Mouse (Mus musculus) heart, adult 2 months (tissue): Measurements from ENCODE around the gene Vmn1r51. TPM values are rescaled to one million over a fixed set of nuclear protein-coding genes. Genes with fewer than 3 reads are reported as not detected.
"Not testable (repeated sequence)": the region's sequence is repeated elsewhere in the genome, so short reads cannot be mapped to it uniquely, and the experiment has no call there.

Source experiments
- DNase-seq, 2 experiments: peaks; one replicate each; pipeline ENCODE4 v3.0.0; 2021
- H3K27ac ChIP-seq: fragments of 200-600 bp; 2 replicates; pipeline ENCODE4 v1.8.1; 2022
- H3K27me3 ChIP-seq: fragments of 200-500 bp; 2 replicates; pipeline ENCODE4 v1.6.1; 2012; ENCODE audit warnings: mild to moderate bottlenecking, low read length, inconsistent platforms, mixed read lengths; ENCODE audit not compliant: control insufficient read depth, insufficient read depth
- H3K36me3 ChIP-seq: fragments of 200-500 bp; 2 replicates; pipeline ENCODE4 v1.6.1; 2012; ENCODE audit warnings: low read length, inconsistent platforms; ENCODE audit not compliant: control insufficient read depth, insufficient read depth
- H3K4me1 ChIP-seq: fragments of 200-500 bp; 2 replicates; pipeline ENCODE4 v1.6.1; 2011; ENCODE audit warnings: low read length; ENCODE audit not compliant: control insufficient read depth, insufficient read depth
- H3K4me3 ChIP-seq: fragments of 200-600 bp; 2 replicates; pipeline ENCODE4 v1.8.1; 2022
- H3K79me2 ChIP-seq: fragments of 200-500 bp; replicated peaks from 2 replicates; pipeline ENCODE4 v1.6.1; 2012; ENCODE audit warnings: mild to moderate bottlenecking, inconsistent platforms, low read length, moderate library complexity, mixed read lengths; ENCODE audit not compliant: control insufficient read depth, insufficient read depth
- H3K9ac ChIP-seq: fragments of 200-500 bp; 2 replicates; pipeline ENCODE4 v1.6.1; 2012; ENCODE audit warnings: low read depth, mild to moderate bottlenecking, control low read depth, inconsistent platforms, low read length, mixed read lengths
- CTCF ChIP-seq: fragments of 200-600 bp; IDR thresholded peaks from 2 replicates; pipeline ENCODE4 v1.8.1; 2022; ENCODE audit warnings: antibody characterized with exemption, mild to moderate bottlenecking, moderate library complexity
- EP300 ChIP-seq: fragments of 200-500 bp; IDR thresholded peaks from 2 replicates; pipeline ENCODE4 v1.6.1; 2011; ENCODE audit warnings: low read depth, low read length, control low read depth; ENCODE audit not compliant: insufficient read depth
- POLR2A ChIP-seq: fragments of 200-500 bp; IDR thresholded peaks from 2 replicates; pipeline ENCODE4 v1.6.1; 2011; ENCODE audit warnings: mild to moderate bottlenecking, low read depth, low read length, control low read depth; ENCODE audit not compliant: insufficient read depth
- WGBS: fragments of 180-500 bp; shearing (Covaris S2); methylation state at CpG from one replicate; pipeline ENCODE4 v1.1.7; 2018; 5-methylcytosine and 5-hydroxymethylcytosine counted together
- intact Hi-C: fragments of 180-260 bp; cut with DNase I; formaldehyde crosslinking; loops from one replicate; pipeline ENCODE4 v1.15.1; 2025
- long read RNA-seq: library from polyadenylated mRNA; stranded (forward); transcript quantifications from one replicate; pipeline ENCODE4 v2.0.0, GENCODE M21; 2021
- polyA plus RNA-seq: library from polyadenylated mRNA; depleted of rRNA; stranded (reverse); fragments of >200 nt; gene quantifications from 2 replicates; pipeline ENCODE4 v1.2.3, GENCODE M21; 2012; rRNA removed
- total RNA-seq, 2 experiments: library from RNA; stranded (reverse); gene quantifications; 2 replicates each; pipeline ENCODE4 v1.2.3; 2021

Vmn1r51 gene
- total RNA-seq (not detected), polyA plus RNA-seq (not detected in 2 replicates)
- long read RNA-seq = 0 reads

DNA sequence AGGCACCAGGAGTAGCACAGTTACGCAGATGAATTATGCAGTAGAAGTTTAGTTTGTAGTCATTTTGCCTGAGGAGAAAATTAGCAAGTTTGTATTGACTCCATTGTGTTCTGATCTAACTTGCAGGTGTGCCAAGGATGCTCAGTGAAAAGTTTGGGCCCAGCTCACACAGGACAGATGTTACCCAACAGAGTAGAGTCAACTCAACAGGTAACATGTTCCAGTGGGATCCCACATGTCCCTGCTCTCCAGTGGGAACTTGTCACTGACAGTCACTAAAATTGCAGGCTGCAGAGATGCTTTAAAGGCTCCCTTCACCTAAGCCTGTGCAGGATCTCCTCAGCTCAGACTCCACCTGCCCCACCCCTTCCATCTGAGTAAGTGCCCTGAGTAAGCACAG is at the start of gene Vmn1r51:
Gene Vmn1r51, plus strand, starts transcription at position 301 of the 400 bp plus-strand sequence.
- 82% methylated on average over 1 of the region's 1 CpGs for WGBS
- H3K9ac ChIP-seq, H3K4me1 ChIP-seq, DNase-seq, H3K36me3 ChIP-seq, H3K79me2 ChIP-seq, H3K27ac ChIP-seq, intact Hi-C loops, H3K27me3 ChIP-seq, H3K4me3 ChIP-seq: not testable (repeated sequence)

DNA sequence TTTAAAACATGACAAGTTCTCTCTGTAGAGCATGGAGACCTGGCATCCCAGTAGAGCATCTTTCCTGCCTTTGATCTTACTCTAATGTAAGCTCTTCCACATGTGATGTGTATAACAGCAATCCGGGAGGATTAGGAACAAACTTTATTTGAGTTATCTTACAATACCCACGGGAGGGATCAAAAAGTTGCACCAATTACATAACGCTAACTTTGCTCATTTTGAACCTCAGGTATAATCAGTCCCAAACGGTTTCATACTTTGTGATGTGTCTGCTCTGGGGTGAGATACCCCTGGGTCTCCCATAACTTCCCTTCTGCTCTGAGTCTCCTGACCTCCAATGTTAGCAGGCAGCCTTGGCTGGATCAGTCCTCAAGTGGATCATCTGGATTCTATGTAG is 44.0 kb upstream of the Vmn1r51 start, which contains the start of gene Vmn1r49:
Gene Vmn1r49, minus strand, starts transcription at position 101 of the 400 bp plus-strand sequence.
- TF ChIP-seq CTCF (no peak), POLR2A (no peak), EP300 (no peak)
- Histone ChIP-seq H3K79me2 (no peaks in the 10 kb centered on the region), H3K27ac (no peak within 1 kb of the TSS), H3K36me3 (no peaks in the 10 kb centered on the region), H3K9ac (no peak within 1 kb of the TSS), H3K4me3 (no peak within 1 kb of the TSS), H3K27me3 (no peaks in the 10 kb centered on the region), H3K4me1 (no peaks in the 10 kb centered on the region)
- intact Hi-C loops = no loop called here
- DNase-seq = no peak
- WGBS = 58% methylated on average over 4 of the region's 4 CpGs

DNA sequence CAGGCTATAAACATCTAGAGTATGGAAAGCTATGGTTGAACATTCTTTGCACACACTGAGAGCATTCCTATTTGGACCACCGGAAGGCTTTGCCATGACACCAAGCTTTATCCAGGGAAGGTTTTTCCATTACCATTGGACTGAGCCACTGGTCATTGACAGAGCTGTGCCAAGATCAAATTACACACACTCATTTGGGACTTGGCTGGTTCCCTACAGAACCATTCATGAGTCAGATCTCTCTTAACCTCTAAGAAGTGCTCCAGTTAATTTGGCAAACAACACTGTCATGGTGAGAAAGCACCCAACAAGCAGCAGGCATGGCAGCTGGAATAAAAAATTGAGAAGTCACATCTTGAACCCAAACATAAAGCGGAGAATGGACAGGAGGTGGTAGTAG is 21.8 kb upstream of the Vmn1r51 start:
- WGBS = 75% methylated on average over 2 of the region's 2 CpGs
- H3K4me1 ChIP-seq = no peaks in the 10 kb centered on the region
- no peak overlapping the region for H3K4me3 ChIP-seq
- H3K79me2 ChIP-seq = no peaks in the 10 kb centered on the region
- TF ChIP-seq EP300 (no peak), CTCF (no peak), POLR2A (no peak)
- no peak overlapping the region for H3K9ac ChIP-seq
- H3K36me3 ChIP-seq = no peaks in the 10 kb centered on the region
- DNase-seq = no peak
- intact Hi-C loops = no loop called here
- H3K27ac ChIP-seq = no peak overlapping the region
- H3K27me3 ChIP-seq = no peaks in the 10 kb centered on the region

DNA sequence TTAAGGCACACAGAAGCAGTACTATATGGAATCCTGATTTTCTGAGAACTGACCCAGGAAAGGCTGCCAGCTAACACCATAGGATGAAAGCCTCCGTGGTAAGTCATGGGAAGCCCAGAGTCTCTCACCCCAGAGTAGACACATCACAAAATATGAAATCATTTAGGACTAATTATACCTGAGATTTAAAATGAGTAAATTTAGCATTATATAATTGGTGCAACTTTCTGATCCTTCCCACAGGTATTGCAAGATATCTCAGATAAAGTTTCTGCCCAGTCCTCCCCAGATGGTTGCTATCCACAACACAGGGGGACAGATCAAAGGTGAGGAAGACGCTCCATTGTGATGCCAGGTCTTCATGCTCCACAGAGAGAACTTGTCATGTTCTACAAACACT is 21.3 kb upstream of the Vmn1r51 start, which contains the start of gene Vmn1r50:
Gene Vmn1r50, plus strand, starts transcription at position 301 of the 400 bp plus-strand sequence.
- TF ChIP-seq POLR2A (no peak), EP300 (no peak), CTCF (no peak)
- intact Hi-C loops = no loop called here
- 43% methylated on average over 2 of the region's 2 CpGs for WGBS

DNA sequence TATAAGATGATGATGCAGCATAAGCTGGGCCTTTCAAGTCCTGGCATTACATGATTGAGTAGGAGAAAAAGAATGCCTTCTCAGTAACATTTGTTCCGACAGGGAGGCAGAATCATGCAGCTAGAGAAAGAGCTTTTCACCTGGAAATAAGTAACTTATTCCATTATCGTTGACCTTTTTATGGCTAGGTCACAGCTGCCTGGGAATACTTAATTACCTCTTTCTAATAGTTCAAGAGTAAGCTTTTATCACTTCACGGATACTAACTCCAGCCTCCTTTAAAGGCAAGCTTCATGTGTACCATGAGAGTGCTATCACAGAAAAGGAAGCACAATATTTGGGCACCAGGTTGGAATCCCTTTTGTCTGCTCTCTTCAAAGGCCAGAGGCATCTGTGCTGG is 37.7 kb downstream of the Vmn1r51 start:
- WGBS = 79% methylated on average over 3 of the region's 3 CpGs
- no peak overlapping the region for H3K4me3 ChIP-seq
- no peaks in the 10 kb centered on the region for H3K4me1 ChIP-seq
- no peaks in the 10 kb centered on the region for H3K27me3 ChIP-seq
- TF ChIP-seq EP300 (no peak), CTCF (no peak), POLR2A (no peak)
- no peak for DNase-seq
- no peaks in the 10 kb centered on the region for H3K79me2 ChIP-seq
- H3K27ac ChIP-seq = no peak overlapping the region
- H3K9ac ChIP-seq = no peak overlapping the region
- no peaks in the 10 kb centered on the region for H3K36me3 ChIP-seq
- intact Hi-C loops = no loop called here

More for the DNA sequence above, 21.3 kb upstream of the Vmn1r51 start, which contains the start of gene Vmn1r50:
- no peak within 1 kb of the TSS for H3K9ac ChIP-seq
- no peak within 1 kb of the TSS for H3K4me3 ChIP-seq
- no peaks in the 10 kb centered on the region for H3K79me2 ChIP-seq
- no peaks in the 10 kb centered on the region for H3K36me3 ChIP-seq
- no peak within 1 kb of the TSS for H3K27ac ChIP-seq
- H3K4me1 ChIP-seq = no peaks in the 10 kb centered on the region
- DNase-seq = no peak
- H3K27me3 ChIP-seq = no peaks in the 10 kb centered on the region

DNA sequence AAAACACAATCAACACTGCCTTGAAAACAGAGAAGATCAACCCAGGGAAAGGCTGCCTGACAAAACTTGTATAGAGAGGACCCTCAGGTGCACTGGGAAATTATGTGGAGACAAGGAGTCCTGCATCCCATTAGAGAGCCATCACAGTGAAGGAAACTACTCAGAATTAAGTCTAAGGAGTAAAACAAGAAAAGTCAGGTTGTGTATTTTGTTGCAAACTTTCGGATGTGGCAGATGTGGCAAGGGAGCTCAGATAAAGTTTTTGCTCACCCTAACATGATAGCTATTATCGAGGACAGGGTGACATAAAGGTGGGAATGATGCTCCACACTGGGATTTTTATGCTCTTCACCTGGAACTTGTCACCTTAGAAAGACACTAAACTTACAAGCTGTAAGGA is 52.1 kb downstream of the Vmn1r51 start, which contains the start of gene Vmn1r52:
Gene Vmn1r52, plus strand, starts transcription at position 301 of the 400 bp plus-strand sequence.
- no peak for DNase-seq
- Histone ChIP-seq H3K27ac (no peak within 1 kb of the TSS), H3K27me3 (no peaks in the 10 kb centered on the region), H3K4me1 (no peaks in the 10 kb centered on the region), H3K9ac (no peak within 1 kb of the TSS), H3K4me3 (no peak within 1 kb of the TSS), H3K79me2 (no peaks in the 10 kb centered on the region), H3K36me3 (no peaks in the 10 kb centered on the region)
- intact Hi-C loops = no loop called here
- 51% methylated on average over 2 of the region's 2 CpGs for WGBS
- TF ChIP-seq EP300 (no peak), POLR2A (no peak), CTCF (no peak)

Other genes starting within 250 kb of the Vmn1r51 start
- under 1 TPM; 0.11 to 0.16 TPM for gene Vmn1r42, start 246.2 kb upstream of the Vmn1r51 start, total RNA-seq
- gene Vmn1r42, start 246.2 kb upstream of the Vmn1r51 start, polyA plus RNA-seq = not detected in 2 replicates
- gene Vmn1r43, start 246.2 kb upstream of the Vmn1r51 start, total RNA-seq = under 1 TPM in 1 of 2 experiments, not detected in 1; 0.02 TPM
- 0.02 TPM in 1 of 2 replicates, not detected in the other for gene Vmn1r43, start 246.2 kb upstream of the Vmn1r51 start, polyA plus RNA-seq
- not detected for gene Vmn1r44, start 238.9 kb upstream of the Vmn1r51 start, total RNA-seq
- gene Vmn1r44, start 238.9 kb upstream of the Vmn1r51 start, polyA plus RNA-seq = not detected in 2 replicates
- not detected for gene Vmn1r45, start 182.0 kb upstream of the Vmn1r51 start, total RNA-seq
- gene Vmn1r45, start 182.0 kb upstream of the Vmn1r51 start, polyA plus RNA-seq = not detected in 2 replicates
- not detected for gene Vmn1r46, start 153.3 kb upstream of the Vmn1r51 start, total RNA-seq
- not detected in 2 replicates for gene Vmn1r46, start 153.3 kb upstream of the Vmn1r51 start, polyA plus RNA-seq
- gene Vmn1r47, start 106.4 kb upstream of the Vmn1r51 start, total RNA-seq = not detected
- gene Vmn1r47, start 106.4 kb upstream of the Vmn1r51 start, polyA plus RNA-seq = not detected in 2 replicates
- not detected for gene Vmn1r48, start 85.8 kb upstream of the Vmn1r51 start, total RNA-seq
- gene Vmn1r48, start 85.8 kb upstream of the Vmn1r51 start, polyA plus RNA-seq = not detected in 2 replicates
- gene Vmn1r49, start 44.1 kb upstream of the Vmn1r51 start, total RNA-seq = not detected
- not detected in 2 replicates for gene Vmn1r49, start 44.1 kb upstream of the Vmn1r51 start, polyA plus RNA-seq
- not detected for gene Vmn1r50, start 21.2 kb upstream of the Vmn1r51 start, total RNA-seq
- gene Vmn1r50, start 21.2 kb upstream of the Vmn1r51 start, polyA plus RNA-seq = not detected in 2 replicates
- not detected for gene Vmn1r52, start 52.2 kb downstream of the Vmn1r51 start, total RNA-seq
- gene Vmn1r52, start 52.2 kb downstream of the Vmn1r51 start, polyA plus RNA-seq = not detected in 2 replicates
- not detected for gene V1ra8, start 80.2 kb downstream of the Vmn1r51 start, total RNA-seq
- gene V1ra8, start 80.2 kb downstream of the Vmn1r51 start, polyA plus RNA-seq = not detected in 2 replicates
- gene Vmn1r53, start 101.8 kb downstream of the Vmn1r51 start, total RNA-seq = not detected
- not detected in 2 replicates for gene Vmn1r53, start 101.8 kb downstream of the Vmn1r51 start, polyA plus RNA-seq
- gene Vmn1r54, start 123.7 kb downstream of the Vmn1r51 start, total RNA-seq = not detected
- gene Vmn1r54, start 123.7 kb downstream of the Vmn1r51 start, polyA plus RNA-seq = not detected in 2 replicates
- not detected for gene BC048671, start 178.6 kb downstream of the Vmn1r51 start, total RNA-seq
- gene BC048671, start 178.6 kb downstream of the Vmn1r51 start, polyA plus RNA-seq = 0.26 and 0.27 TPM in 2 replicates
- gene Chst13, start 202.6 kb downstream of the Vmn1r51 start, total RNA-seq = not detected
- gene Chst13, start 202.6 kb downstream of the Vmn1r51 start, polyA plus RNA-seq = 0.12 TPM in 1 of 2 replicates, not detected in the other
- gene Uroc1, start 210.7 kb downstream of the Vmn1r51 start, total RNA-seq = not detected
- gene Uroc1, start 210.7 kb downstream of the Vmn1r51 start, polyA plus RNA-seq = 0.12 TPM in 1 of 2 replicates, not detected in the other
- 10 to 100 TPM; 12.6 to 14.6 TPM for gene Zxdc, start 246.9 kb downstream of the Vmn1r51 start, total RNA-seq
- 8.4 and 10.8 TPM in 2 replicates for gene Zxdc, start 246.9 kb downstream of the Vmn1r51 start, polyA plus RNA-seq